ENCODE assay signal across 16 mouse cellular contexts in genomic region chr7:45157459-45157858, GRCm38 (mm10). TPM values are rescaled to one million over a fixed set of nuclear protein-coding genes. Genes with fewer than 3 reads are reported as not detected.
"Had no signal": no experiment of that assay in that cellular context is flagged by ENCODE, and none has a peak within 500 bp of the region (broad histone marks: within the 10 kb centered on the region; RNA-seq: fewer than 3 reads in every experiment).

No protein-coding gene starts in this region.

- H3K27ac ChIP-seq: limb, embryonic 12.5 days; liver, embryonic 13.5 days; lung, embryonic 15.5 days; macrophage; midbrain, embryonic 13.5 days had no signal

- ATAC-seq: liver, postnatal 0 days; midbrain, embryonic 13.5 days had no signal

- DNase-seq: kidney, adult 11 months; kidney, adult 9 months; kidney, postnatal 10 days; kidney, postnatal 4 days; liver; liver, embryonic 13.5 days; liver, postnatal 0 days; lung, postnatal 14 days; thymus, postnatal 4 days had no signal

- H3K4me3 ChIP-seq: limb, embryonic 12.5 days; liver, embryonic 13.5 days; lung, embryonic 15.5 days; midbrain, embryonic 13.5 days had no signal

RNA-seq across cellular contexts. Expression of gene Slc17a7, which starts 6.3 kb away (rescaled TPM):
- polyA plus RNA-seq: liver, embryonic 13.5 days; liver, postnatal 0 days; macrophage; neural tube, embryonic 14.5 days had no signal

RNA-seq across cellular contexts. Expression of gene Gm45713, which starts 21.4 kb away (rescaled TPM):
- total RNA-seq: layer of hippocampus, postnatal 25 days had no signal
- polyA plus RNA-seq: limb, embryonic 12.5 days; macrophage; midbrain, embryonic 13.5 days; neural tube, embryonic 14.5 days; stomach, embryonic 16.5 days had no signal
